Mouse (Mus musculus): ENCODE results near the gene Ttc41. TPM values are rescaled to one million over a fixed set of nuclear protein-coding genes. Genes with fewer than 3 reads are reported as not detected.

The Ttc41 gene
- polyA plus RNA-seq, 2 experiments: 0.98 to 2.5 TPM

GRCm38 (mm10) chr10:86728176-86728575 lies 22.6 kb downstream of the Ttc41 start:
- Histone ChIP-seq H3K36me3 (ENCODE audit: control insufficient read depth, insufficient read depth, low read length) (no peaks in the 10 kb centered on the region), H3K9me3 (ENCODE audit: control insufficient read depth, low read length) (no peaks in the 10 kb centered on the region), H3K27ac (replicated peaks; ENCODE audit: low read depth, low read length) (0 out of 2 replicates have a peak overlapping the region, but pooled peaks have one; percentile 11), H3K27me3 (ENCODE audit: control insufficient read depth, insufficient read depth, low read length) (no peaks in the 10 kb centered on the region), H3K4me1 (ENCODE audit: control insufficient read depth, insufficient read depth, low read length) (peaks cover 13% of the 10 kb centered on the region), H3K4me3 (replicated peaks; ENCODE audit: low read length) (no peak overlapping the region), H3K9ac (ENCODE audit: low read depth, low read length, severe bottlenecking) (no peak overlapping the region), H3K4me2 (replicated peaks; ENCODE audit: low read depth, low read length, severe bottlenecking) (0 out of 2 replicates have a peak overlapping the region, but pooled peaks have one; percentile 55)
- ATAC-seq (ENCODE audit: low FRiP score, low read depth) (no peak), DNase-seq (ENCODE audit: low spot score) (no peak)
- TF ChIP-seq POLR2A (IDR thresholded peaks at IDR 0.05; ENCODE audit: borderline replicate concordance, extremely low read depth, insufficient read depth, insufficient read length): no peak
- WGBS: 92% methylated on average over 3 of the region's 3 CpGs

GRCm38 (mm10) chr10:86730823-86731499 lies 25.4 kb downstream of the Ttc41 start:
- Histone ChIP-seq H3K27me3 (ENCODE audit: control insufficient read depth, insufficient read depth, low read length) (no peaks in the 10 kb centered on the region), H3K9me3 (ENCODE audit: control insufficient read depth, low read length) (no peaks in the 10 kb centered on the region), H3K4me2 (replicated peaks; ENCODE audit: low read depth, low read length, severe bottlenecking) (peak overlapping the region; percentile 56), H3K36me3 (ENCODE audit: control insufficient read depth, insufficient read depth, low read length) (no peaks in the 10 kb centered on the region), H3K9ac (ENCODE audit: low read depth, low read length, severe bottlenecking) (peak overlapping the region; percentile 45), H3K4me1 (ENCODE audit: control insufficient read depth, insufficient read depth, low read length) (peaks cover 13% of the 10 kb centered on the region), H3K27ac (replicated peaks; ENCODE audit: low read depth, low read length) (no peak overlapping the region), H3K4me3 (replicated peaks; ENCODE audit: low read length) (peak overlapping the region; percentile 39)
- ATAC-seq (ENCODE audit: low FRiP score, low read depth): peak; percentile 58
- peak; percentile 85 for DNase-seq (ENCODE audit: low spot score)
- 0 out of 2 replicates have a peak, but pooled peaks have one; percentile 9 for TF ChIP-seq POLR2A (IDR thresholded peaks at IDR 0.05; ENCODE audit: borderline replicate concordance, extremely low read depth, insufficient read depth, insufficient read length)
- 6% methylated on average over 22 of the region's 22 CpGs for WGBS

GRCm38 (mm10) chr10:86731500-86731863 lies 25.9 kb downstream of the Ttc41 start:
- ATAC-seq (ENCODE audit: low FRiP score, low read depth) (no peak), DNase-seq (ENCODE audit: low spot score) (no peak)
- Histone ChIP-seq H3K4me1 (ENCODE audit: control insufficient read depth, insufficient read depth, low read length) (peaks cover 13% of the 10 kb centered on the region), H3K27me3 (ENCODE audit: control insufficient read depth, insufficient read depth, low read length) (no peaks in the 10 kb centered on the region), H3K36me3 (ENCODE audit: control insufficient read depth, insufficient read depth, low read length) (no peaks in the 10 kb centered on the region), H3K9me3 (ENCODE audit: control insufficient read depth, low read length) (no peaks in the 10 kb centered on the region), H3K4me2 (replicated peaks; ENCODE audit: low read depth, low read length, severe bottlenecking) (no peak overlapping the region), H3K4me3 (replicated peaks; ENCODE audit: low read length) (no peak overlapping the region), H3K27ac (replicated peaks; ENCODE audit: low read depth, low read length) (no peak overlapping the region), H3K9ac (ENCODE audit: low read depth, low read length, severe bottlenecking) (no peak overlapping the region)
- 57% methylated on average over 2 of the region's 2 CpGs for WGBS
- no peak for TF ChIP-seq POLR2A (IDR thresholded peaks at IDR 0.05; ENCODE audit: borderline replicate concordance, extremely low read depth, insufficient read depth, insufficient read length)

- no peaks in the 10 kb centered on the region for H3K9me3 ChIP-seq (ENCODE audit: control insufficient read depth, low read length)
- no peak overlapping the region for H3K27ac ChIP-seq (replicated peaks; ENCODE audit: low read depth, low read length)
- ATAC-seq (ENCODE audit: low FRiP score, low read depth) (no peak), DNase-seq (ENCODE audit: low spot score) (peak; percentile 30)
- H3K27me3 ChIP-seq (ENCODE audit: control insufficient read depth, insufficient read depth, low read length): no peaks in the 10 kb centered on the region
- H3K4me2 ChIP-seq (replicated peaks; ENCODE audit: low read depth, low read length, severe bottlenecking): no peak overlapping the region
- no peak overlapping the region for H3K9ac ChIP-seq (ENCODE audit: low read depth, low read length, severe bottlenecking)
- 32% methylated on average over 4 of the region's 4 CpGs for WGBS
- TF ChIP-seq POLR2A (IDR thresholded peaks at IDR 0.05; ENCODE audit: borderline replicate concordance, extremely low read depth, insufficient read depth, insufficient read length): no peak
- H3K36me3 ChIP-seq (ENCODE audit: control insufficient read depth, insufficient read depth, low read length): no peaks in the 10 kb centered on the region
- no peaks in the 10 kb centered on the region for H3K4me1 ChIP-seq (ENCODE audit: control insufficient read depth, insufficient read depth, low read length)
- H3K4me3 ChIP-seq (replicated peaks; ENCODE audit: low read length): no peak overlapping the region
Measured at GRCm38 (mm10) chr10:86735036-86735435, 29.4 kb downstream of the Ttc41 start.

- no peak overlapping the region for H3K9ac ChIP-seq (ENCODE audit: low read depth, low read length, severe bottlenecking)
- DNase-seq (ENCODE audit: low spot score) (no peak), ATAC-seq (ENCODE audit: low FRiP score, low read depth) (no peak)
- TF ChIP-seq POLR2A (IDR thresholded peaks at IDR 0.05; ENCODE audit: borderline replicate concordance, extremely low read depth, insufficient read depth, insufficient read length): no peak
- 86% methylated on average over 2 of the region's 2 CpGs for WGBS
- H3K9me3 ChIP-seq (ENCODE audit: control insufficient read depth, low read length): no peaks in the 10 kb centered on the region
- no peak overlapping the region for H3K4me2 ChIP-seq (replicated peaks; ENCODE audit: low read depth, low read length, severe bottlenecking)
- no peaks in the 10 kb centered on the region for H3K4me1 ChIP-seq (ENCODE audit: control insufficient read depth, insufficient read depth, low read length)
- H3K27ac ChIP-seq (replicated peaks; ENCODE audit: low read depth, low read length): no peak overlapping the region
- no peak overlapping the region for H3K4me3 ChIP-seq (replicated peaks; ENCODE audit: low read length)
- no peaks in the 10 kb centered on the region for H3K36me3 ChIP-seq (ENCODE audit: control insufficient read depth, insufficient read depth, low read length)
- no peaks in the 10 kb centered on the region for H3K27me3 ChIP-seq (ENCODE audit: control insufficient read depth, insufficient read depth, low read length)
Measured at GRCm38 (mm10) chr10:86742918-86743317, 37.3 kb downstream of the Ttc41 start.
